Mouse (Mus musculus) spleen, adult 2 months (tissue): ENCODE data around the gene Slc25a28.

Experiments
- CTCF ChIP-seq: fragments of 200-500 bp; IDR thresholded peaks from 2 replicates; pipeline ENCODE4 v1.5.1; 2011; ENCODE audit warnings: mild to moderate bottlenecking, inconsistent platforms; ENCODE audit not compliant: insufficient read depth, insufficient read length, insufficient replicate concordance; ENCODE audit errors: extremely low read depth
- POLR2A ChIP-seq: fragments of 200-500 bp; IDR thresholded peaks from 2 replicates; pipeline ENCODE4 v1.6.1; 2011; ENCODE audit warnings: low read depth, low read length, inconsistent platforms

DNA sequence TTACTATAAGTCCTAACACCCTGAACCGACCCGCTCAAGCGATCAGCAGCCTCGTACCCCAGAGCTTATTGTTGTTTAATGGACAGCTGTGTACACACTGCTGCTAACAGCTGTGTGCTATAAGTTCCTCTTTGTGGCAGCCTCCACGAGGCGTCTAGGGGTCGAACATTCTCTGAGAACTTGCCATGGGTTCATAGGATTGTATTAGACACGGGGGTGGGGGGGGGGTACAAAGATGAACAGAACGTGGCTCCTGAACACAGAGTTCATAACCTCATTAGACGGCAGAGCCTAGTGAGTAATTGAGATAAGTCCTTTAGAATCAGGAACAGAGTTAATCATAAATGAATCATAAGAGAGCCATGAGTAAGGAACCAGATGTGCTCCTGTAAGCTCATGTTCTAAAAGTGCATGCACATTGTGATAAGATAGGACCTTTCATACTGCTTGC lies 20.9 kb upstream of the Slc25a28 start:
- TF ChIP-seq POLR2A (no peak), CTCF (no peak)
